17 mouse cellular contexts compared by ENCODE assay signal in genomic region chr4:132608147-132608546, GRCm38 (mm10). TPM values are rescaled to one million over a fixed set of nuclear protein-coding genes. Genes with fewer than 3 reads are reported as not detected.
DNase-seq lines count a peak whose midpoint lies in the region; ATAC-seq and TF ChIP-seq lines count a peak whose summit lies in the region.
"Had no signal": no experiment of that assay in that cellular context is flagged by ENCODE, and none has a peak within 500 bp of the region (broad histone marks: within the 10 kb centered on the region; RNA-seq: fewer than 3 reads in every experiment).

No protein-coding gene starts in this region.

- no peak overlapping the region for H3K9ac ChIP-seq in heart, embryonic 15.5 days
- H3K9ac ChIP-seq in kidney, embryonic 15.5 days, result no peak overlapping the region
- H3K9ac ChIP-seq: embryonic facial prominence, embryonic 13.5 days; limb, embryonic 13.5 days; liver, embryonic 15.5 days had no signal

- no peaks in the 10 kb centered on the region for H3K36me3 ChIP-seq in heart, embryonic 15.5 days
- no peaks in the 10 kb centered on the region for H3K36me3 ChIP-seq in thymus, adult 2 months (ENCODE audit: control insufficient read depth, insufficient read depth, low read length)
- H3K36me3 ChIP-seq in kidney, embryonic 15.5 days, result no peaks in the 10 kb centered on the region
- H3K36me3 ChIP-seq: embryonic facial prominence, embryonic 13.5 days; forebrain, embryonic 10.5 days; limb, embryonic 13.5 days; liver, embryonic 15.5 days had no signal

- H3K9me3 ChIP-seq in heart, embryonic 15.5 days (replicated peaks), result no peaks in the 10 kb centered on the region
- no peaks in the 10 kb centered on the region for H3K9me3 ChIP-seq in kidney, embryonic 15.5 days (replicated peaks)
- H3K9me3 ChIP-seq: embryonic facial prominence, embryonic 13.5 days; forebrain, embryonic 10.5 days; limb, embryonic 13.5 days; liver, embryonic 15.5 days had no signal

- TF ChIP-seq CTCF in thymus, adult 2 months (IDR thresholded peaks at IDR 0.05; ENCODE audit: borderline replicate concordance, control insufficient read depth, extremely low read depth, insufficient read depth, low read length, poor library complexity), result no peak

- H3K4me2 ChIP-seq in heart, embryonic 15.5 days, result no peak overlapping the region
- no peak overlapping the region for H3K4me2 ChIP-seq in kidney, embryonic 15.5 days
- H3K4me2 ChIP-seq: embryonic facial prominence, embryonic 13.5 days; limb, embryonic 13.5 days; liver, embryonic 15.5 days had no signal

- no peak overlapping the region for H3K4me3 ChIP-seq in brown adipose tissue, adult 24 weeks (ENCODE audit: insufficient read depth, low read depth, low read length)
- H3K4me3 ChIP-seq in heart, embryonic 15.5 days, result no peak overlapping the region
- no peak overlapping the region for H3K4me3 ChIP-seq in thymus, adult 2 months (ENCODE audit: control insufficient read depth, insufficient read depth, low read length)
- no peak overlapping the region for H3K4me3 ChIP-seq in kidney, embryonic 15.5 days (replicated peaks)
- H3K4me3 ChIP-seq: embryonic facial prominence, embryonic 13.5 days; forebrain, embryonic 10.5 days; limb, embryonic 13.5 days; liver, embryonic 15.5 days had no signal

- 17% methylated on average over 4 of the region's 4 CpGs for WGBS in heart, embryonic 15.5 days
- 79% methylated on average over 4 of the region's 4 CpGs for WGBS in thymus, adult 2 months
- 54% methylated on average over 4 of the region's 4 CpGs for whole genome bisulfite sequencing in kidney, embryonic 15.5 days

- intact Hi-C loops in heart, postnatal 25 days (cut with DNase I), result no loop called here

- no peaks in the 10 kb centered on the region for H3K4me1 ChIP-seq in brown adipose tissue, adult 24 weeks (ENCODE audit: control insufficient read depth, insufficient read depth, insufficient read length, low read length)
- H3K4me1 ChIP-seq in heart, embryonic 15.5 days (replicated peaks), result peaks cover 9% of the 10 kb centered on the region
- H3K4me1 ChIP-seq in thymus, adult 2 months (replicated peaks; ENCODE audit: control insufficient read depth, insufficient read depth, low read length), result no peaks in the 10 kb centered on the region
- H3K4me1 ChIP-seq in kidney, embryonic 15.5 days, result 0 out of 2 replicates have a peak, but pooled peaks cover 3% of the 10 kb centered on the region
- H3K4me1 ChIP-seq: embryonic facial prominence, embryonic 13.5 days; forebrain, embryonic 10.5 days; limb, embryonic 13.5 days; liver, embryonic 15.5 days had no signal

- 0 out of 2 replicates have a peak overlapping the region, but pooled peaks have one; percentile 21 for H3K27ac ChIP-seq in brown adipose tissue, adult 24 weeks (replicated peaks; ENCODE audit: low read depth, low read length)
- H3K27ac ChIP-seq in heart, embryonic 15.5 days, result peak overlapping the region; percentile 81
- no peak overlapping the region for H3K27ac ChIP-seq in thymus, adult 2 months (ENCODE audit: control insufficient read depth, insufficient read depth, low read length)
- no peak overlapping the region for H3K27ac ChIP-seq in kidney, embryonic 15.5 days
- H3K27ac ChIP-seq: embryonic facial prominence, embryonic 13.5 days; forebrain, embryonic 10.5 days; hindbrain, postnatal 0 days; limb, embryonic 13.5 days; liver, embryonic 15.5 days had no signal

- peak; percentile 50 to 56 for DNase-seq in heart, adult 18-20 months
- DNase-seq in heart, postnatal 25 days (ENCODE audit: low spot score), result no peak
- DNase-seq in embryo, embryonic 10 days (ENCODE audit: low spot score), result no peak
- no peak for DNase-seq in thymus, adult 2 months
- DNase-seq: cerebellum, adult 11 months; kidney, adult 2 months; lung, postnatal 10 days; thymus, postnatal 25 days had no signal

- no peaks in the 10 kb centered on the region for H3K27me3 ChIP-seq in heart, embryonic 15.5 days
- H3K27me3 ChIP-seq in thymus, adult 2 months (ENCODE audit: control insufficient read depth, insufficient read depth, low read length), result no peaks in the 10 kb centered on the region
- H3K27me3 ChIP-seq in kidney, embryonic 15.5 days, result no peaks in the 10 kb centered on the region
- H3K27me3 ChIP-seq: embryonic facial prominence, embryonic 13.5 days; limb, embryonic 13.5 days had no signal

- no peak for TF ChIP-seq POLR2A in thymus, adult 2 months (IDR thresholded peaks at IDR 0.05; ENCODE audit: control insufficient read depth, extremely low read depth, insufficient read depth, low read length, poor library complexity)

- ATAC-seq in heart, embryonic 15.5 days (replicated peaks; ENCODE audit: insufficient number of reproducible peaks, insufficient read depth, low FRiP score, low read depth), result peak; percentile 76
- ATAC-seq in kidney, embryonic 15.5 days (replicated peaks; ENCODE audit: low FRiP score), result no peak
- ATAC-seq: hindbrain, postnatal 0 days had no signal

RNA-seq across cellular contexts. Expression of gene Eya3, which starts 30.6 kb away (rescaled TPM):
- 10 to 100 TPM; 32.5 to 33.9 TPM for total RNA-seq in heart, adult 18-20 months (2021)
- total RNA-seq in heart, postnatal 25 days (2021), result 10 to 100 TPM; 28.1 to 33.8 TPM
- polyA plus RNA-seq in brown adipose tissue, adult 24 weeks (2012; ENCODE audit: insufficient read depth, insufficient read length, missing spikeins), result 13.8 and 20.5 TPM in 2 replicates
- 17.4 and 22.0 TPM in 2 replicates for polyA plus RNA-seq in heart, embryonic 15.5 days (2015; fragmentation: Nextera tagmentation; extraction: Ambion mirVana)
- polyA plus RNA-seq in thymus, adult 2 months (2012; rRNA removed), result 58.6 and 63.6 TPM in 2 replicates
- polyA plus RNA-seq in kidney, embryonic 15.5 days (2015; fragmentation: Nextera tagmentation; extraction: Ambion mirVana), result 26.2 and 33.4 TPM in 2 replicates

RNA-seq across cellular contexts. Expression of gene Ptafr, which starts 44.3 kb away (rescaled TPM):
- total RNA-seq in heart, adult 18-20 months (2021), result 1 to 10 TPM; 1.3 to 1.5 TPM
- 1 to 10 TPM; 1.6 to 2.1 TPM for total RNA-seq in heart, postnatal 25 days (2021)
- polyA plus RNA-seq in brown adipose tissue, adult 24 weeks (2012; ENCODE audit: insufficient read depth, insufficient read length, missing spikeins), result 1.0 and 3.6 TPM in 2 replicates
- 0.77 and 0.95 TPM in 2 replicates for polyA plus RNA-seq in heart, embryonic 15.5 days (2015; fragmentation: Nextera tagmentation; extraction: Ambion mirVana)
- 7.1 and 8.5 TPM in 2 replicates for polyA plus RNA-seq in thymus, adult 2 months (2012; rRNA removed)
- 0.62 and 1.1 TPM in 2 replicates for polyA plus RNA-seq in kidney, embryonic 15.5 days (2015; fragmentation: Nextera tagmentation; extraction: Ambion mirVana)
- total RNA-seq: megakaryocyte-erythroid progenitor cell, adult 5-6 weeks had no signal

Comparison
In these comparisons a context has a peak if more than half of its experiments do, and no peak if none do; other contexts are left out.
1. DNase-seq: peak in heart, adult 18-20 months (2 of 2); none in heart, postnatal 25 days (single experiment), embryo, embryonic 10 days (single experiment) and thymus, adult 2 months (single experiment).
2. H3K27ac ChIP-seq: peak in brown adipose tissue, adult 24 weeks (single experiment) and heart, embryonic 15.5 days (single experiment); none in thymus, adult 2 months (single experiment) and kidney, embryonic 15.5 days (single experiment).